Comparison of ENCODE assay signal across 9 mouse cellular contexts in the genomic region with DNA sequence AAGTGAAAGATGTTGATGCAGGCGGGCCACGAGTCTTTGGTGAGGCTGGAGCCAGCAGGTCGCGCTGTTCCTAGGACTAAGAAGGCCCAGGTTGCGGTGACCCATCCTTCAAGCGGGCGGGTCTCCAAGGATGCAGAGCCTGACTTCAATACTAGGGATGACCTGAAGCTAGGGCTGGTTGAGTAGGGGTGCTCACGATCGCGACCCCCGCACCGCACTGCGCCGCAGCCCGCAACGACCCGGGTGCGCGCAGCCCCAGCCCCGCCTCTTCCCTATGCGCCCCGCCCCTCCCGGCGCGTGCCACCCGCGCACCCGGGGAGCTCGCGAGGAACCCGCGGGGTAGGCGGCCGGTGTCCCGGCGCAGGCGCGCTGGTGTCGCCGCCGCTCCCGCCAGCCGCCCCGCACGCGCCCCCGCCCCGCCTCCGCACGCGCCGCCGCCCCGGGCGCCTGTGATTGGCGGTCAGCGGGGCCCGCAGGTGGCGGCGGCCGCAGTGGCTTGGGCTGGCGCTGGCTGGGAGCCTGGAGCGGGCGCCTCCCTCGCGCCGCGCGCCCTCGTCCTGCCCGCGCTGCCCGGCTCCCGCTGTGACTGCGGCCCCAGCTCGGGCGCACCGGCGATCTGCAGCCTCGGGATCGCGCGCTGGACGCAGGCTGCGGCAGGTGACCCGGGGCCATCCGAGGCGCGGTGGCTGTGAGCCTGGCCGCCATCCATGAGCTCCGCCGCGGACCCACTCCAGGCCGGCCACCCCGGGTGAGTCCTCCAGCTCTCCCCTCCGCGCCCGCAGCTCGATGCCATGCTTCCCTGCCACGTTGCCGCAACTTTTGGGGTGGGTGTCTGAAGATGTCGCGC. TPM values are rescaled to one million over a fixed set of nuclear protein-coding genes. Genes with fewer than 3 reads are reported as not detected.
DNase-seq lines count a peak whose midpoint lies in the region; ATAC-seq and TF ChIP-seq lines count a peak whose summit lies in the region.
"Had no signal": no experiment of that assay in that cellular context is flagged by ENCODE, and none has a peak within 500 bp of the region (broad histone marks: within the 10 kb centered on the region; RNA-seq: fewer than 3 reads in every experiment).

No protein-coding gene starts in this region.

- no peaks in the 10 kb centered on the region for H3K9me3 ChIP-seq in hindbrain, embryonic 15.5 days
- peaks cover 7% of the 10 kb centered on the region; the same call in 1 of the 2 replicates for H3K9me3 ChIP-seq in lung, embryonic 16.5 days (ENCODE audit: control insufficient read depth, low read length)

- CTCF ChIA-PET in Patski (lab: Charles Lee), result interaction anchor here (0.9 kb wide), 1 partner anchor 9 kb away, joined by 3 read pairs; no protein-coding TSS in a partner anchor

- peak overlapping the region; percentile 71 for H3K4me3 ChIP-seq in hindbrain, embryonic 15.5 days
- H3K4me3 ChIP-seq in lung, embryonic 16.5 days (ENCODE audit: low read length), result peak overlapping the region; percentile 56
- H3K4me3 ChIP-seq: megakaryocyte, embryonic 14.5 days had no signal

- POLR2A ChIA-PET in Patski (lab: Charles Lee), result no interaction called here

- peak overlapping the region; percentile 77 for H3K27ac ChIP-seq in hindbrain, embryonic 15.5 days (replicated peaks)
- no peak overlapping the region for H3K27ac ChIP-seq in lung, embryonic 16.5 days (ENCODE audit: low read length)

- peaks cover 25% of the 10 kb centered on the region for H3K27me3 ChIP-seq in Patski
- peaks cover 20% of the 10 kb centered on the region for H3K27me3 ChIP-seq in hindbrain, embryonic 15.5 days
- peaks cover 51% of the 10 kb centered on the region for H3K27me3 ChIP-seq in lung, embryonic 16.5 days (ENCODE audit: control insufficient read depth, insufficient read depth, low read depth, low read length)

- no peaks in the 10 kb centered on the region for H3K36me3 ChIP-seq in hindbrain, embryonic 15.5 days
- no peaks in the 10 kb centered on the region for H3K36me3 ChIP-seq in lung, embryonic 16.5 days (ENCODE audit: control insufficient read depth, insufficient read depth, low read length)

- peak; percentile 39 for ATAC-seq in Patski
- peak; percentile 91 for ATAC-seq in hindbrain, embryonic 15.5 days (ENCODE audit: low FRiP score, low read depth)
- peak; percentile 84 for ATAC-seq in lung, embryonic 16.5 days (ENCODE audit: low read depth)

- in situ Hi-C loops in Patski (cut with MboI; ENCODE audit: low pct_unique_long_range_greater_than_20kb), result no loop called here

- H3K4me1 ChIP-seq in hindbrain, embryonic 15.5 days (replicated peaks), result peaks cover 24% of the 10 kb centered on the region
- peaks cover 8% of the 10 kb centered on the region for H3K4me1 ChIP-seq in lung, embryonic 16.5 days (replicated peaks; ENCODE audit: control insufficient read depth, insufficient read depth, low read length)

- H3K9ac ChIP-seq in hindbrain, embryonic 15.5 days, result peak overlapping the region; percentile 69
- H3K9ac ChIP-seq in lung, embryonic 16.5 days (ENCODE audit: low read length), result peak overlapping the region; percentile 47

- WGBS in hindbrain, embryonic 15.5 days, result under 1% methylated on average over 60 of the region's 103 CpGs
- under 1% methylated on average over 81 of the region's 103 CpGs for WGBS in lung, embryonic 16.5 days

- peak; percentile 27 for TF ChIP-seq CTCF in Patski (IDR thresholded peaks at IDR 0.05)

- peak overlapping the region; percentile 95 for H3K4me2 ChIP-seq in hindbrain, embryonic 15.5 days
- H3K4me2 ChIP-seq in lung, embryonic 16.5 days (ENCODE audit: low read depth, low read length), result peak overlapping the region; percentile 94

- no peak for DNase-seq in Patski (ENCODE audit: low read depth, low spot score)
- peak; percentile 84 to 91 for DNase-seq in cerebellum, postnatal 25 days
- peak; percentile 18 for DNase-seq in gastrocnemius, adult 18-20 months (ENCODE audit: low spot score)
- DNase-seq in left cerebral cortex, adult 11 months (ENCODE audit: low spot score), result peak; percentile 52
- peak; percentile 41 for DNase-seq in retina, postnatal 7 days (ENCODE audit: low read depth, low spot score)
- no peak for DNase-seq in natural killer cell, adult 2 months (ENCODE audit: low spot score in 2 of 2)

RNA-seq across cellular contexts. Expression of gene Myrip, which starts 2.4 kb away (rescaled TPM):
- 2.1 TPM for polyA plus RNA-seq in Patski (2021)
- 1 to 10 TPM in 1 of 2 experiments, under 1 TPM in 1; 1.00 to 1.3 TPM for total RNA-seq in gastrocnemius, adult 18-20 months (2021)
- polyA plus RNA-seq in hindbrain, embryonic 15.5 days (2015; fragmentation: Nextera tagmentation; extraction: Ambion mirVana), result 8.1 and 8.8 TPM in 2 replicates
- polyA plus RNA-seq in lung, embryonic 16.5 days (2015; fragmentation: Nextera tagmentation; extraction: Ambion mirVana), result 0.24 and 0.29 TPM in 2 replicates

Comparison
In these comparisons a context has a peak if more than half of its experiments do, and no peak if none do; other contexts are left out.
1. ATAC-seq: peak in every context shown above with its lines; median percentile 91 in hindbrain, embryonic 15.5 days; 84 in lung, embryonic 16.5 days; 39 in Patski.
2. DNase-seq: peak in cerebellum, postnatal 25 days (2 of 2), gastrocnemius, adult 18-20 months (single experiment), left cerebral cortex, adult 11 months (single experiment) and retina, postnatal 7 days (single experiment); none in Patski (single experiment) and natural killer cell, adult 2 months (0 of 2).